9 mouse cellular contexts compared by ENCODE assay signal in genomic region chr2:165889266-165889665, GRCm38 (mm10). TPM values are rescaled to one million over a fixed set of nuclear protein-coding genes. Genes with fewer than 3 reads are reported as not detected.
DNase-seq lines count a peak whose midpoint lies in the region; ATAC-seq lines count a peak whose summit lies in the region.
"Had no signal": no experiment of that assay in that cellular context is flagged by ENCODE, and none has a peak within 500 bp of the region (broad histone marks: within the 10 kb centered on the region; RNA-seq: fewer than 3 reads in every experiment).

No protein-coding gene starts in this region.

- peak overlapping the region; percentile 100; the same call in 1 of the 2 replicates for H3K27ac ChIP-seq in kidney, embryonic 14.5 days (ENCODE audit: low read depth, low read length)
- H3K27ac ChIP-seq in embryonic facial prominence, embryonic 10.5 days (replicated peaks), result peak overlapping the region; percentile 100
- peak overlapping the region; percentile 100 for H3K27ac ChIP-seq in hindbrain, embryonic 15.5 days (replicated peaks)
- H3K27ac ChIP-seq in midbrain, embryonic 15.5 days, result peak overlapping the region; percentile 100

- no peaks in the 10 kb centered on the region for H3K36me3 ChIP-seq in kidney, embryonic 14.5 days (ENCODE audit: control insufficient read depth, insufficient read depth, low read length)
- no peaks in the 10 kb centered on the region for H3K36me3 ChIP-seq in embryonic facial prominence, embryonic 10.5 days (replicated peaks)
- H3K36me3 ChIP-seq in hindbrain, embryonic 15.5 days, result no peaks in the 10 kb centered on the region
- no peaks in the 10 kb centered on the region for H3K36me3 ChIP-seq in midbrain, embryonic 15.5 days (replicated peaks)

- no peaks in the 10 kb centered on the region for H3K9me3 ChIP-seq in kidney, embryonic 14.5 days (ENCODE audit: control insufficient read depth, low read length)
- no peaks in the 10 kb centered on the region for H3K9me3 ChIP-seq in embryonic facial prominence, embryonic 10.5 days
- H3K9me3 ChIP-seq in hindbrain, embryonic 15.5 days, result no peaks in the 10 kb centered on the region
- H3K9me3 ChIP-seq in midbrain, embryonic 15.5 days, result no peaks in the 10 kb centered on the region

- 70% methylated on average over 7 of the region's 7 CpGs for WGBS in kidney, embryonic 14.5 days
- WGBS in embryonic facial prominence, embryonic 10.5 days, result 66% methylated on average over 7 of the region's 7 CpGs
- WGBS in hindbrain, embryonic 15.5 days, result 69% methylated on average over 7 of the region's 7 CpGs
- WGBS in midbrain, embryonic 15.5 days, result 72% methylated on average over 7 of the region's 7 CpGs

- peaks cover 43% of the 10 kb centered on the region for H3K4me1 ChIP-seq in kidney, embryonic 14.5 days (ENCODE audit: control insufficient read depth, insufficient read depth, low read length)
- peaks cover 74% of the 10 kb centered on the region for H3K4me1 ChIP-seq in embryonic facial prominence, embryonic 10.5 days
- H3K4me1 ChIP-seq in hindbrain, embryonic 15.5 days (replicated peaks), result peaks cover 55% of the 10 kb centered on the region
- H3K4me1 ChIP-seq in midbrain, embryonic 15.5 days, result peaks cover 50% of the 10 kb centered on the region

- no peak overlapping the region for H3K4me2 ChIP-seq in kidney, embryonic 14.5 days (replicated peaks; ENCODE audit: low read depth, low read length)
- H3K4me2 ChIP-seq in hindbrain, embryonic 15.5 days, result no peak overlapping the region
- H3K4me2 ChIP-seq in midbrain, embryonic 15.5 days, result no peak overlapping the region

- H3K9ac ChIP-seq in kidney, embryonic 14.5 days (ENCODE audit: low read depth, low read length), result no peak overlapping the region; the same call in 1 of the 2 replicates
- peak overlapping the region; percentile 22; the same call in 1 of the 2 replicates for H3K9ac ChIP-seq in hindbrain, embryonic 15.5 days
- H3K9ac ChIP-seq in midbrain, embryonic 15.5 days, result no peak overlapping the region

- no peak for DNase-seq in kidney, postnatal 10 days
- no peak for DNase-seq in embryonic facial prominence, embryonic 10.5 days (ENCODE audit: low spot score)
- no peak for DNase-seq in thymus, postnatal 36 days
- no peak for DNase-seq in natural killer cell, adult 2 months (ENCODE audit: low spot score in 2 of 2)

- H3K27me3 ChIP-seq in kidney, embryonic 14.5 days (ENCODE audit: control insufficient read depth, insufficient read depth, low read length), result no peaks in the 10 kb centered on the region
- H3K27me3 ChIP-seq in embryonic facial prominence, embryonic 10.5 days (replicated peaks; ENCODE audit: low read depth, poor library complexity, severe bottlenecking), result no peaks in the 10 kb centered on the region
- H3K27me3 ChIP-seq in hindbrain, embryonic 15.5 days, result no peaks in the 10 kb centered on the region
- no peaks in the 10 kb centered on the region for H3K27me3 ChIP-seq in midbrain, embryonic 15.5 days (replicated peaks)
- H3K27me3 ChIP-seq: Patski had no signal

- H3K4me3 ChIP-seq in kidney, embryonic 14.5 days (ENCODE audit: low read length), result no peak overlapping the region
- no peak overlapping the region for H3K4me3 ChIP-seq in embryonic facial prominence, embryonic 10.5 days
- H3K4me3 ChIP-seq in hindbrain, embryonic 15.5 days, result no peak overlapping the region
- H3K4me3 ChIP-seq in midbrain, embryonic 15.5 days, result no peak overlapping the region

- ATAC-seq in kidney, embryonic 14.5 days (ENCODE audit: low FRiP score, low TSS enrichment), result no peak
- ATAC-seq in hindbrain, embryonic 15.5 days (ENCODE audit: low FRiP score, low read depth), result no peak
- no peak for ATAC-seq in midbrain, embryonic 15.5 days (replicated peaks)
- no peak for ATAC-seq in granulocyte monocyte progenitor cell, adult 5-6 weeks (replicated peaks; ENCODE audit: poor library complexity, severe bottlenecking)
- ATAC-seq: Patski had no signal

RNA-seq across cellular contexts. Expression of gene Zmynd8, which starts 9.6 kb away (rescaled TPM):
- 44.3 and 61.1 TPM in 2 replicates for polyA plus RNA-seq in kidney, embryonic 14.5 days (2014; fragmentation: Nextera tagmentation; extraction: Ambion mirVana)
- polyA plus RNA-seq in embryonic facial prominence, embryonic 10.5 days (2016; fragmentation: Nextera tagmentation; extraction: Ambion mirVana), result 68.1 and 69.9 TPM in 2 replicates
- polyA plus RNA-seq in hindbrain, embryonic 15.5 days (2015; fragmentation: Nextera tagmentation; extraction: Ambion mirVana), result 71.8 and 79.2 TPM in 2 replicates
- 89.8 and 93.3 TPM in 2 replicates for polyA plus RNA-seq in midbrain, embryonic 15.5 days (2015; fragmentation: Nextera tagmentation; extraction: Ambion mirVana)
- total RNA-seq in granulocyte monocyte progenitor cell, adult 5-6 weeks (2014; fragmentation: Nextera tagmentation), result 53.0 and 58.3 TPM in 2 replicates
- total RNA-seq in granulocyte monocyte progenitor cell, adult 5-6 weeks (2017), result 32.2 and 33.7 TPM in 2 replicates
